Mouse (Mus musculus) spleen, postnatal 10 days (tissue): ENCODE measurements around the gene Notum.

Experiments used
- DNase-seq, 2 experiments: peaks; one replicate each; pipeline ENCODE4 v3.0.0; 2021 to 2022; ENCODE audit warnings: low spot score in 2 of 2

The Notum gene

DNA sequence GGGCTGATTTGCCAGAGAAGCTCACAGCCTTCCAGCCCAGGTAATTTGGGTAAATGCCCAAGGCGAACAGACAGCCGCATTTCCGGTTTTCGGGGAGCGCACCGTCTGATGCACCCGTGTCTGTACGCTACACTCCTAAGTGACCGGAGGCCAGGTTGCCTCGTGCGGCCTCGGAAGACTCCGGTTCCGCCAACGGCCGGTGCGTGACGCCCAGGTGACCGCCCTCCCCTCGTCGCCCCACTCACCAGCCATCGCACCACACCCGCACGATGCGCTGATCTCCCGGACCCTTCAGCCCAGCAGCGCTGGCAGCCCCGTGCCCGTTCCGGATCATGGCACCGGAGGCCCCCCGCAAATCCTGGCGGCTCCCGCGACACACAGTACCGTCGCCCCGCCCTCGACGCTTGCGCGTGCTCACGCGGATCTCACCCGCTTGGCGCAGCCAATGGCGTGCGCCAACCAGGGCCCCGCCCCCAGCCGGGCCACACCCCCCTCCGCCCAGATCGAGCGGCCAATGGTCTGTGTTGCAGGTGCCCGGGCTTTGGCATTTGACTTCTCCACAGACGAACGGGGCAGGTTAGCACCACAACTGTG lies 43.4 kb downstream of the Notum start, which contains the start of gene Pcyt2:
Pcyt2 (minus strand) TSS at position 418 of the 594 bp plus-strand sequence.
- peak; percentile 91 to 96 for DNase-seq

DNA sequence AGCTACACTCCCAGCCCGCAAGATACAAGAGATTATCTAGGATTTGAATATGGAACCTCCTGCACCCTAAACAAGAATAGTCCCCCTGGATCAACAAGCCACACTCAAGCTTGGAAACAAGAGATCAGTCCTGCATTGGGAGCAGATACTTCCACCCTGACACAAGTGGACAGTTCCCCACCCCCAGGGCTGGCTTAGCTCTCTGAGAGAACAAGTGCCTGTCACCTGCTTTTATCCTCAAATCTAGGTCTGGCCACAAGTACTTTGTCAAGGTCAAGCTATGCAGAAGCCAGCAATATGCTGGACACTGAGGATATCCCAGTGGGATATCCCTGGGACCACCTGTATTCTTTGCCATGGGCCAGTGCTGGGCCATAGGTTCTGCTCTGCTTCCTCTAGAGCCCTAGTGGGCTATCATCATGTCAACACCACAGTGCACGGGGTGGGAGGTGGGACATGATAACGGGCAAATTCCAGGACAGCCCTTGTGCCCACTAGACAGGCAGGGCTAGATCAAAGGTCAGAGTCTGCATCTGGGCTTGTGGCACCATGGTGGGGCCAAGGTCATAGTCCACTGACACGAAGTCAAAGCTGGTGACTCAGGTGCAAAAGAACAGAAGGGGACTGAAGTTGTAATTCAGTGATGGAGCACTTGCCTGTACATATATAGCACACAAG lies 44.2 kb downstream of the Notum start:
- no peak for DNase-seq

DNA sequence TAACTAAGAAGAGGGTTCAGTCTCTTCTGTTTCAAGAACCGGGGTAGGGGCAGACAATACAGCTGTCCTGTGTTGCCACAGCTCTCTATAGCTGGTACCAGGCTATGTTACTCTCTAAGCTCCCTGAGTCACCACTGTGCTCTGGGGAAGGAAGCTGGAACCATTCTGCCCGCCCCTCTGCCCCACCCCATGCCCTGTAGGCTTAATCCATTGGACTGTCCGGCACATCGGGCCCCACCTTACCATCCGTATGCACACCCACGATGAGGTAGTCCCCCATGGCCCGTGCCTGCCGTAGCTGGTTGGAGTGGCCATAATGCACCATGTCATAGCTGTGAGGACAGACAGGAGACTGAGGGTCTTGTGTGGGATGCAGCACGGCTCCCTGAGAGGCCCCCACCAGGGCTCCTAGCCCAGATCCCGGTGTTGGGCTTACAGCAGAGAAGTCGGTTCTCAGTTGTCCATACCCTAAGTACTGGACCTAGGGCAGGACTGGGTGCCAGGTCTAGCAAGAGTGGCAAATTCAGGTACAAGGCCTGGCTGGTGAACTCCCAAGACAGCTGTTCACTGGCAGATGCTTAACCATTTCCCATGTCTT lies 45.3 kb downstream of the Notum start:
- DNase-seq, result no peak

DNA sequence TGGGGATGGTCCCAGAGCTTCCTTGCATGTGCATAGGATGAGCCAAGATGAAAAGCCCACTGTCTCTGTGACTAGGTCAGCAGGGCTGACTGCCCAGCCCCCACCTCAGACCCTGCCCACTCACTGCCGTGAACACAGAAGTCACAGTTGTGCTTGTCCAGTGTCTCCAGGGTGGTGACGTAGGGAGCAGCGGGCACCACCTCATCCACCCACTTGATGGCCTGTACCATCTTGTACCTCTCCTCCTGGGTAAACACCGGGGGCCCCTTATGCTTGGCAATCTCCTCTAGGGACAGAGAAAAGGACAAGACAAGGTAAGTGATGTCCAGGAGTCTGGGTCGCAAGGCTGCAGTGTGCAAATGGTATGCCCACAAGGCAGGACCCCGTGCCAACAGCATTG lies 45.8 kb downstream of the Notum start:
- no peak for DNase-seq

DNA sequence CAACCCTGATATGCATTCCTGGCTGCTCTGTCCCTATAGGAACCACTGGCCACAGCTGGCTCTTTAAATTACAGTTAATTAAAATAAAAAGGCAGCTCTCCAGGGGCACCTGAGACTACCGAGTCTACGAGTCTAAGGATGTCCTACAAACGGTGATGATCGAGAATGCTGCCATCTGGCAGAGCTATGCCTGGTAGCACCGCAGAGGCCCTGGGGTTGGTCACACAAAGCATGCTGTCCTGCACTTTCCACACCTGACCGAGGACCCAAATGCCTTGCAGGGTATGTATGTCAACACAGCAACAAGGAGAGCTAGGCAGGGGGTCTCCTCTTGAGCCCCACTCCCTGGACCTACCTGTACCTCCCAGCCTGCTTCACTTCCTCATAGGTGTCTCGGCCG lies 47.0 kb downstream of the Notum start:
- no peak for DNase-seq

DNA sequence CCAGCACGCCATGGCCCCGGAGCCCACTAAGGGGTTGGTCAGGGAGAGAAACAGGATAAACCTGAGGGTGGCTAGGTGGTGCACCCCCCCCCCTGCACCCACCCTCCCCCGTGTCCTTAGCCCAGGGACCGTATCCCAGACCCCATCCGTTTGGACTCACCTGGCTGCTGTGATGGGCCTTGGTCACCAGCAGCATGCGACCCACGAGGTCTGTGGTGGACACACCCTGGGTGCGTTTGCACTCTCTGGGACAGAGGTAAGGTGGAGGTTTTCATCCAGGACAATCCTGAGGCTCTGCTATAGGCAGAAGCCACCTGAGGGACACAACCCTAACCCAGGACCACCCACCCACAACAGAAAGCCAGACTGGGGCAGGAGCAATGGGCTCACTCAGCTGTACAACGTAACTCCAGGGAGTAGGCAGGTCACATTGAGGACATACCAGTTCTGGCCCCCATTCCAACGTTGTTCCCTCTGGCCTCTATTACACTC lies 47.4 kb downstream of the Notum start:
- DNase-seq, result no peak

DNA sequence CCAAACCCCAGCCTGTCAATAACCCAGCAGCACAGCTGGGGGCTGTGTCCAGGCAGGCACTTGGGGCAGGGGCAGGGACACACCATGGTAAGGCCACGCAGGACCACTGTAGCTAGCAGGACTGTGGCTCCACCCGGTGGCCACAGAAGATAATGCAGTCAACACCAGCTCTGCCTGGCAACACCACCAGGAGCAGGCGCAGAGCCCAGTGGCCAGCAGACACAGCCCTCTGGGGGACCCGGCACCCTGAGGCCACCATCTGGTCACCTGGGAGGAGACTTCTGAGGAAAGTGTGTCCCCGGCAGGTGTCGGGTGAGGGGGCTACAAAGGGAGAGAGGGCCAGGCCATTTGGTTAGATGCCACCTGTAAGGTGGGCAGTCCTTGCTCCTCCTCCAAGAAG lies 48.2 kb downstream of the Notum start:
- DNase-seq, result peak; percentile 68 to 87

DNA sequence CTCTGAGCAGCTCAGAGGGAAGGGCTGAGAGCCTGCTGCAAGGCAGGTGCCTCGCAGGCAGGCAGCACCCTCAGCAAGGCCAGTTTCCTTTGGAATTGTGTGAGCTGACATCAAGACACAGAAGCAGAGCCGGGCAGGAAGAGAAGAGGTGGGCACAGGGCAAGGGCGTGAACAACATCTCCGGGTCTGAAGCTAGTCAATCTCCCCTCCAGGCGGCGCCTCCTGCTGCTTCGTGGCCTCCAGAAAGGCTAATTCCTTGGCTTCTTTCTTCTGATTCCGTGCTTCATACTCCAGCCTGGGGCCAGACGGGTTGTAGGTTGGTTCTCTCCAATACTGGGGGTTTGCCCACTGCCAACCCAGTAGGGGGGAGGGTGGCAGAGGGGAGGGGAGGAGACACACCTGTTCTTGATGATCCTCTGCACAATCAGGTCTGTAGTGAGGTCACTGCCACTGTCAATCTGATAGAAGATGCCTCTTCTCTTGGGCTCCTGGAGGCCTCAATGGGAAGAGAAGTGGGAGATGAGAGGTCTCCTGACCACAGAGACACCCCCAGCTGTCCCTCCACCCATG lies 50.4 kb downstream of the Notum start:
- no peak for DNase-seq

DNA sequence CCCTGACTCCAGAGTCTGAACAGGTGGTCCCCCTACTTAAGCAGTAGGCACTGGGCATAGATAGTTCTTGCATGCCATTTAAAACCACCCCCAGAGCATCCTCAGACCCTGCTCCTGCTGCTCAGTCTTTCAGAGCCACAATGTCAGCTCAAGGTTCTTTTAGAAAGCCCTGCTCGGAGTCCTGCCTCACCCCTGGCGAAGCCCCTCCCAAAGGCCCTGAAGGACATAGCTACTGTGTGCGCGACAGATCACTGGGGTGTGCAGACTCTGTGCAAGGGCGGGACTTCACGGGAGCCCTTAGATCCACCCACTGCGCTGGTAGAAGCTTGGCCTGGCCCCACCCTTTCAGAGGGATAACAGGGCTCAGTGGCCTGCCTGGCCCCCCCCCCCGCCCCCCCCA lies 51.7 kb downstream of the Notum start:
- no peak for DNase-seq

DNA sequence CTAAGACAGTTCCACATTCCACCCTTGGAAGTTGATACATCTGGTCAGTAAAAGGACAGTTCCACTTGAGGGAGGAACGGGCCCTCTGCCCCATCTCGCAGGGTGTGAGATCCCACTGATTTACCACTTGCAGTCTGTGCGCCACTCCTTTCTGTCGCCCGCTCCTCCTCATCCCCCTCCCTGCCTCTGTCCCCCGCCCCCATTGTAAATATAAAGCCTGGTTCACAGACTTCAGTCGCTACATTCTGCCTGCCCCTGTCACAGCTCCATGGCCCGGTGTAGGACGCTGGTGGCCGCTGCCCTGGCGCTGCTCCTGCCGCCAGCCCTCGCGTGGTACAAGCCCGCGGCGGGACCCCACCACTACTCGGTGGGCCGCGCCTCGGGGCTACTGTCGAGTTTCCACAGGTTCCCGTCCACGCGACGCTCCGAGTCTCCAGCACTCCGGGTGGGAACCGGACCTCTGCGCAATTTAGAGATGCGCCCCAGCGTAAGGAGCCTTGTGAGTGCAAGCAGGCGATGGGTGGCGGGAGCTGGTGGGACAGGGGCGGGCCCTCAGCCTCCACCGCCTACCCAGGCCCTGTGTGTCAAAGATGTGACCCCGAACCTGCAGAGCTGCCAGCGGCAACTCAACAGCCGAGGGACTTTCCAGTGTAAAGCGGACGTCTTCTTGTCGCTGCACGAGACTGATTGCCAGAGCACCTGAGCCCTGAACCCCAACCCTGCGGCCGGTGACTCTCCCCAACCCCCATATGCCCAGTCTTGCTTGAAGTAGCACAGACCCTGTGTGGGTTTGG lies 52.5 kb downstream of the Notum start, which contains the start of gene Npb:
Npb (plus strand) TSS at position 237 of the 794 bp plus-strand sequence.
- no peak for DNase-seq

DNA sequence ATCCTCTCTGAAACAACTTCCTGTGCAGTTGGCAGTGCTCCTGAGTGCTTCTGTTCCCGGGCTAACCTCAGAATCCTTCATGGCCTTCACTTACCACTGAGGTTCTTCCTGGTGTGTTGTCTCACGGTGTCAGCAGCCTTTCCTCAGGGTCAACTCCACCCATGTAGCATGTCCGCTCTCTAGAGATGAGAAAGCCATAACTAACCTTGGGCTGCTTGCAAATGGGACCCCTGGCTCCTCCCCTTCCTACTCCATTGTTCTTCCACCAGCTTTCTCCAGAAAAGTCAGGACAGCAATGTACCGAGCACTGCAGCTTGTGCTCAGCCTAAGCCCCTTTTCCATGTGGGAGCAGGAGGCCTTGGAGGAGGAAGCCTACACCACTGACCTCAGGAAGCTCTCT lies 54.2 kb downstream of the Notum start:
- DNase-seq, result no peak

DNA sequence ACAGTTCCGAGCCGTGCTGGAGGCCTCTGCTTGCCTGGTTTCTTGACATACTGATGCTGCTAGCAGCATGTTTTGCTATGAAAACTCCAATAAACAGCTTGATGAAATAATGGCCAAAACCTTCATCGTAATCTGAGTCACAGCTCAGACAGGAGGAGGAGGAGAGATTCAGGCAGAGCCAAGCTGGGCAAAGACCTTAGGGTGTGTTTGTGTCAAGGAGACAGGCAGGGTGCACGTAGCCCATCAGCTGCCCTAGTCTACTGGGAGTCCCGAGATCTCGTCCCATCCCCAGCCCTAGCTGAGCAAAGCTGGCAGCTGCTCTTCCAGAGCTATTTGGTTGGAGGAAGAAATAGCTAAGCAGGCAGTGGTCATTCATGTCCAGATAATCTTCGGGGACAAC lies 55.3 kb downstream of the Notum start:
- no peak for DNase-seq
